Comparison of ENCODE assay signal across 23 mouse cellular contexts in the genomic region with DNA sequence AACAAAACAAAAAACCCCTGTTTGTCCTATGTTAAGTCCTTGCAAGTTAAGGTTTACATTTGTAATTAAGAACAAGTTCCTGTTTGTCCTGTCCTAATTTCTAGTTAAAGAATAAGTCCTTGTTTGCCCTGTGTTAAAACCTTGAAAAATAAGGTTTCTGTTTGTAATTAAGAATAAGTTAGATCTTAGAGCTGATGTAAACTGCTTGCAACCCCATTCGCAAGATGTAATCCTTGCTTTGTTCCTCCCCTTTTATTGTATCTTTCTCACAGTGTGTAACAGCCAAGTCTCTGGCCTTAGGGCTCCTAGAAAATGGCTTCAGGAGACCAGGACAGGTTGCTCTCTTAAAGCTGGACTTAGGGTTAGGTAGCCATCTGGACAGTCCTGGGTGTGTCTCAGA. TPM values are rescaled to one million over a fixed set of nuclear protein-coding genes. Genes with fewer than 3 reads are reported as not detected.
DNase-seq lines count a peak whose midpoint lies in the region; ATAC-seq and TF ChIP-seq lines count a peak whose summit lies in the region.
"Had no signal": no experiment of that assay in that cellular context is flagged by ENCODE, and none has a peak within 500 bp of the region (broad histone marks: within the 10 kb centered on the region; RNA-seq: fewer than 3 reads in every experiment).

No protein-coding gene starts in this region.

- no peak for TF ChIP-seq EP300 in MEL (IDR thresholded peaks at IDR 0.05; ENCODE audit: low read depth in 1 of 2, low read length in 2 of 2)

- TF ChIP-seq CTCF in MEL (IDR thresholded peaks at IDR 0.05 in 2 of 3, conservative IDR thresholded peaks at IDR 0.05 in 1 of 3; ENCODE audit: control insufficient read depth in 1 of 3, insufficient read depth in 1 of 3, low read depth in 2 of 3, low read length in 3 of 3, poor library complexity in 1 of 3, severe bottlenecking in 1 of 3) = no peak

- ATAC-seq in megakaryocyte, adult 5-6 weeks (ENCODE audit: poor library complexity, severe bottlenecking) = no peak
- ATAC-seq: activated CD4-positive, CD25-positive, alpha-beta regulatory T cell, adult 4 months; CD4-positive, CD25-positive, alpha-beta regulatory T cell, adult 4 months; Patski had no signal

- H3K9me3 ChIP-seq in MEL (replicated peaks; ENCODE audit: insufficient read depth, low read length) = no peaks in the 10 kb centered on the region
- H3K9me3 ChIP-seq: G1E had no signal

- H3K4me1 ChIP-seq in MEL (ENCODE audit: control insufficient read depth in 1 of 2, insufficient read depth in 2 of 2, low read length in 2 of 2) = peaks cover 0 to 6% of the 10 kb centered on the region in 2 experiments; a peak in 1 of 4 replicates

- no peak overlapping the region for H3K4me2 ChIP-seq in myocyte (ENCODE audit: low read depth)

- no peak overlapping the region for H3ac ChIP-seq in myocyte (ENCODE audit: control insufficient read depth, insufficient read length)

- H3K79me2 ChIP-seq in MEL (ENCODE audit: control insufficient read depth, insufficient read depth, low read length, poor library complexity) (no peaks in the 10 kb centered on the region), myocyte (ENCODE audit: control insufficient read depth, insufficient read depth) (no peaks in the 10 kb centered on the region)

- no peak for TF ChIP-seq RAD21 in MEL (IDR thresholded peaks at IDR 0.05; ENCODE audit: low read depth, low read length)

- no peak overlapping the region; the same call in 1 of the 2 replicates for H3K9ac ChIP-seq in MEL (ENCODE audit: control insufficient read depth, low read depth, low read length, poor library complexity, severe bottlenecking)

- H3K36me3 ChIP-seq in MEL (ENCODE audit: control insufficient read depth in 1 of 2, insufficient read depth in 2 of 2, low read length in 2 of 2) = peaks cover 0 to 2% of the 10 kb centered on the region in 2 experiments; a peak in 1 of 4 replicates
- H3K36me3 ChIP-seq in myocyte (ENCODE audit: control insufficient read depth, insufficient read depth) = no peaks in the 10 kb centered on the region
- H3K36me3 ChIP-seq: G1E had no signal

- DNase-seq in 3T3-L1 (ENCODE audit: low read depth, low spot score) = peak; percentile 25
- no peak for DNase-seq in MEL (ENCODE audit: low read depth, low spot score)
- no peak for DNase-seq in gastrocnemius, adult 18-20 months (ENCODE audit: low spot score)
- no peak for DNase-seq in heart, postnatal 4 days
- DNase-seq: adrenal gland, adult 2 months; adrenal gland, adult 8-10 months; adrenal gland, postnatal 10 days; adrenal gland, postnatal 14 days; adrenal gland, postnatal 25 days; adrenal gland, postnatal 36 days; B cell, adult 2 months; cerebellum, adult 11 months; cerebellum, adult 11-12 months; cerebellum, adult 18-20 months; cerebellum, adult 2 months; cerebellum, adult 8-10 months had no signal

- H3K4me3 ChIP-seq in MEL (ENCODE audit: control insufficient read depth in 1 of 2, insufficient read depth in 1 of 2, low read depth in 2 of 2, low read length in 2 of 2) (no peak overlapping the region; a peak in 1 of 4 replicates), myocyte (no peak overlapping the region)

- no peak for TF ChIP-seq POLR2A in MEL (IDR thresholded peaks at IDR 0.05; ENCODE audit: control insufficient read depth in 1 of 2, insufficient read depth in 1 of 2, low read depth in 1 of 2, low read length in 2 of 2, poor library complexity in 1 of 2)
- TF ChIP-seq POLR2A in myocyte (IDR thresholded peaks at IDR 0.05; ENCODE audit: insufficient read length, low read depth) = no peak

- H3K27me3 ChIP-seq in MEL (ENCODE audit: control insufficient read depth in 1 of 2, insufficient read depth in 2 of 2, low read length in 2 of 2) (no peaks in the 10 kb centered on the region), myocyte (ENCODE audit: control insufficient read depth, insufficient read depth, insufficient read length) (no peaks in the 10 kb centered on the region)
- H3K27me3 ChIP-seq: CH12.LX, Patski had no signal

- H3K27ac ChIP-seq in MEL (ENCODE audit: control insufficient read depth, low read depth, low read length) = no peak overlapping the region

TF ChIP-seq in MEL, 35 proteins besides CTCF, POLR2A, EP300 and RAD21:
- peak; percentile 22; the same call in 1 of the 2 replicates for TF ChIP-seq TCF12 (IDR thresholded peaks at IDR 0.05; ENCODE audit: low read depth, low read length)
- no peak for TF ChIP-seq CHD2 (IDR thresholded peaks at IDR 0.05; ENCODE audit: low read length)
- no peak for TF ChIP-seq NRF1 (IDR thresholded peaks at IDR 0.05; ENCODE audit: insufficient read depth, low read depth, low read length, poor library complexity, severe bottlenecking)
- no peak for TF ChIP-seq UBTF (IDR thresholded peaks at IDR 0.05; ENCODE audit: borderline replicate concordance, insufficient read depth, low read depth, low read length)
- no peak for TF ChIP-seq USF2 (IDR thresholded peaks at IDR 0.05; ENCODE audit: borderline replicate concordance in 1 of 2, insufficient read depth in 1 of 2, low read depth in 1 of 2, low read length in 2 of 2)
- no peak for TF ChIP-seq MEF2A (IDR thresholded peaks at IDR 0.05; ENCODE audit: extremely low read depth, insufficient replicate concordance, low read depth, low read length, poor library complexity, severe bottlenecking)
- TF ChIP-seq ZKSCAN1 (IDR thresholded peaks at IDR 0.05; ENCODE audit: low read depth, low read length) = no peak
- TF ChIP-seq MXI1 (IDR thresholded peaks at IDR 0.05; ENCODE audit: low read depth, low read length) = no peak

TF ChIP-seq in myocyte, 11 proteins besides CTCF, POLR2A, EP300 and RAD21:
- TF ChIP-seq CEBPB (IDR thresholded peaks at IDR 0.05; ENCODE audit: insufficient read depth, poor library complexity, severe bottlenecking) (peak; percentile 91), USF1 (IDR thresholded peaks at IDR 0.05; ENCODE audit: low read depth) (no peak), REST (IDR thresholded peaks at IDR 0.05; ENCODE audit: insufficient read depth, insufficient read length) (no peak)

RNA-seq across cellular contexts. Expression of a gene that starts 32.5 kb away (rescaled TPM):
- 34.4 and 38.2 TPM in 2 replicates for total RNA-seq in MEL (2012; rRNA removed)
- 100 to 1,000 TPM in 1 of 2 experiments, 10 to 100 TPM in 1; 25.5 to 157 TPM for polyA plus RNA-seq in MEL (2012; ENCODE audit: insufficient read depth in 1 of 2, insufficient read length in 2 of 2, low read depth in 1 of 2, low replicate concordance in 2 of 2, missing spikeins in 1 of 2)
- polyA plus RNA-seq in myocyte (2012; fragmentation: generic; extraction: Trizol) = 8.5 TPM
- total RNA-seq in gastrocnemius, adult 18-20 months (2021) = 10 to 100 TPM in 1 of 2 experiments, 1 to 10 TPM in 1; 7.1 to 10.1 TPM
- total RNA-seq in megakaryocyte, adult 5-6 weeks (2015) = 31.3 and 32.5 TPM in 2 replicates
- total RNA-seq in megakaryocyte, adult 5-6 weeks (2017) = 20.7 and 25.5 TPM in 2 replicates
- 10 to 100 TPM; 39.2 to 40.0 TPM for total RNA-seq in heart, postnatal 4 days (2021)

RNA-seq across cellular contexts. Expression of a gene that starts 43.7 kb away (rescaled TPM):
- 13.3 and 14.9 TPM in 2 replicates for total RNA-seq in MEL (2012; rRNA removed)
- polyA plus RNA-seq in MEL (2012; ENCODE audit: insufficient read depth in 1 of 2, insufficient read length in 2 of 2, low read depth in 1 of 2, low replicate concordance in 2 of 2, missing spikeins in 1 of 2) (10 to 100 TPM in 1 of 2 experiments, not detected in 1; 15.5 TPM), myocyte (2012; fragmentation: generic; extraction: Trizol) (6.1 TPM)
- total RNA-seq in gastrocnemius, adult 18-20 months (2021) = 1 to 10 TPM; 4.6 to 5.1 TPM
- total RNA-seq in megakaryocyte, adult 5-6 weeks (2015) = 27.5 and 30.6 TPM in 2 replicates
- 13.2 and 14.0 TPM in 2 replicates for total RNA-seq in megakaryocyte, adult 5-6 weeks (2017)
- total RNA-seq in heart, postnatal 4 days (2021) = 10 to 100 TPM; 16.2 to 16.8 TPM
